Mouse (Mus musculus): Measurements from ENCODE around the gene Chkb.

- TF ChIP-seq CTCF (IDR thresholded peaks at IDR 0.05; ENCODE audit: extremely low read depth, insufficient read length, insufficient replicate concordance, low read depth, low read length) (no peak), POLR2A (IDR thresholded peaks at IDR 0.05; ENCODE audit: low read depth, low read length) (no peak)
Measured at GRCm38 (mm10) chr15:89454857-89455256, 25.1 kb upstream of the Chkb start.

Data from small intestine, adult 2 months (tissue).